Mouse (Mus musculus) stomach, postnatal 0 days (tissue): Measurements from ENCODE around the gene Dstn.

Experiments used
- CTCF ChIP-seq: IDR thresholded peaks from 2 replicates; pipeline ENCODE4 v1.5.1; 2016; ENCODE audit warnings: antibody characterized with exemption, low read depth, mild to moderate bottlenecking, moderate library complexity
- EP300 ChIP-seq: optimal IDR thresholded peaks from 2 replicates; pipeline ENCODE3; 2016; ENCODE audit warnings: antibody characterized with exemption

DNA sequence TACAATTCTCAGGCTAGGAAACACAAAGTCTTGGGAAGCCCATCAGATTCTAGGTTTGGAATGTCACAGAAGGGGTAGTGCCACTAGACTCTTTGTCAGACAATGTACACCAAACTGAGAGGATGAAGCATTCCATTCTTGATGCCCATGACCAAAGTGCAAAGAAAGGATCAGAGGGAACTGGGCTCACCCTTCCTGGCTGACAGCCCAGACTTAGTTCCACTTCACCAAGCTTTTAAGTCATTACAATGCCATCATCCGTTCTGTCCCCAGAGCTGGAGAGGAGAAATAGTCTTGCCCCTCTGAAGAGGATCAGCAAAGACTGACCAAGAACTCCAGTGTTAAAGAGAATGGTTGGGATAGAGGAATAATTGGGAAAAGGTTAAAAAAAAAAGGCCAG lies 75.9 kb downstream of the Dstn start:
- TF ChIP-seq CTCF, result no peak
- TF ChIP-seq EP300, result no peak
